Mouse (Mus musculus) midbrain, embryonic 13.5 days (tissue): Measurements from ENCODE around the gene Mthfs. TPM values are rescaled to one million over a fixed set of nuclear protein-coding genes. Genes with fewer than 3 reads are reported as not detected.

ENCODE experiments used
- ATAC-seq: fragments of 200-750 bp; cut with Nextera tagmentation; 2 replicates; pipeline ENCODE4 v1.8.0; 2017; ENCODE audit warnings: mild to moderate bottlenecking, moderate TSS enrichment, moderate library complexity
- H3K27ac ChIP-seq: fragments of 300-500 bp; sonication (generic); 2 replicates; pipeline ENCODE4 v1.5.1; 2015; ENCODE audit warnings: inconsistent platforms, mild to moderate bottlenecking, moderate library complexity
- H3K27me3 ChIP-seq: fragments of 300-500 bp; sonication (generic); 2 replicates; pipeline ENCODE4 v1.6.1; 2015; ENCODE audit warnings: mild to moderate bottlenecking, inconsistent platforms
- H3K36me3 ChIP-seq: fragments of 300-500 bp; sonication (generic); 2 replicates; pipeline ENCODE4 v1.6.1; 2015; ENCODE audit warnings: mild to moderate bottlenecking, inconsistent platforms
- H3K4me1 ChIP-seq: fragments of 300-500 bp; sonication (generic); replicated peaks from 2 replicates; pipeline ENCODE4 v1.6.1; 2015; ENCODE audit warnings: inconsistent platforms
- H3K4me2 ChIP-seq: fragments of 300-500 bp; sonication (generic); replicated peaks from 2 replicates; pipeline ENCODE4 v1.6.1; 2015; ENCODE audit warnings: moderate library complexity, mild to moderate bottlenecking, inconsistent platforms
- H3K4me3 ChIP-seq: fragments of 300-500 bp; sonication (generic); replicated peaks from 2 replicates; pipeline ENCODE4 v1.5.1; 2015; ENCODE audit warnings: mild to moderate bottlenecking, inconsistent platforms
- H3K9ac ChIP-seq: fragments of 300-500 bp; sonication (generic); replicated peaks from 2 replicates; pipeline ENCODE4 v1.6.1; 2015; ENCODE audit warnings: mild to moderate bottlenecking, inconsistent platforms
- H3K9me3 ChIP-seq: fragments of 300-500 bp; sonication (generic); 2 replicates; pipeline ENCODE4 v1.6.1; 2016; ENCODE audit warnings: mild to moderate bottlenecking, inconsistent platforms
- WGBS: fragments of 180-500 bp; shearing (Covaris S2); methylation state at CpG from one replicate; pipeline ENCODE4 v1.1.7; 2015; 5-methylcytosine and 5-hydroxymethylcytosine counted together
- polyA plus RNA-seq: library from polyadenylated mRNA; unstranded; fragments of >200 nt; fragmentation: Nextera tagmentation; extraction: Ambion mirVana; gene quantifications from 2 replicates; pipeline ENCODE4 v1.2.1, GENCODE M21; 2015

Mthfs gene
- polyA plus RNA-seq, 1 experiment from 2014 or later: 11.3 TPM

DNA sequence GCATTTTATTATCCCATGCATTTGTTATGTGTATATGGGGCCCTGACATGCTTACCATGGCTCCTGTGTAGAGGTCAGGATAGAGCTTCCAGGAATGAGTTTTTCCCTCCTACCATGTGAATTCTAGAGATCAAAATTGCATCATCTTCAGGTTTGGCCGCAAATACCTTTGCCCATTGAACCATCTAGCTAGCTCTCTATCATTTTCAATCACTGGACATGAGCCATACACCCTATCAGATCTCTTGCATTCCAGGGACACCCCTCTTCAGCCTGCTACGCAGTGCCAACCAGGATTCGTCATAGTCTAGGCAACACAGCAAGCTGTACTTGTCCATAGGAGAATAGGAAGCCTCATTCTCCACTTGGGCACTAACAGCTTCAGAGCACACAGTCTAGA is 53.5 kb downstream of the Mthfs start:
- Histone ChIP-seq H3K9me3 (no peaks in the 10 kb centered on the region), H3K9ac (no peak overlapping the region), H3K4me2 (no peak overlapping the region), H3K36me3 (no peaks in the 10 kb centered on the region), H3K27ac (no peak overlapping the region), H3K4me3 (no peak overlapping the region), H3K4me1 (no peaks in the 10 kb centered on the region), H3K27me3 (no peaks in the 10 kb centered on the region)
- WGBS: 96% methylated on average over 3 of the region's 3 CpGs
- no peak for ATAC-seq

GRCm38 (mm10) chr9:89264571-89264970 is 54.1 kb downstream of the Mthfs start:
- Histone ChIP-seq H3K27me3 (no peaks in the 10 kb centered on the region), H3K9ac (no peak overlapping the region), H3K4me3 (no peak overlapping the region), H3K9me3 (no peaks in the 10 kb centered on the region), H3K36me3 (no peaks in the 10 kb centered on the region), H3K4me1 (no peaks in the 10 kb centered on the region), H3K27ac (no peak overlapping the region), H3K4me2 (no peak overlapping the region)
- no peak for ATAC-seq
- WGBS: 95% methylated on average over 1 of the region's 1 CpGs

DNA sequence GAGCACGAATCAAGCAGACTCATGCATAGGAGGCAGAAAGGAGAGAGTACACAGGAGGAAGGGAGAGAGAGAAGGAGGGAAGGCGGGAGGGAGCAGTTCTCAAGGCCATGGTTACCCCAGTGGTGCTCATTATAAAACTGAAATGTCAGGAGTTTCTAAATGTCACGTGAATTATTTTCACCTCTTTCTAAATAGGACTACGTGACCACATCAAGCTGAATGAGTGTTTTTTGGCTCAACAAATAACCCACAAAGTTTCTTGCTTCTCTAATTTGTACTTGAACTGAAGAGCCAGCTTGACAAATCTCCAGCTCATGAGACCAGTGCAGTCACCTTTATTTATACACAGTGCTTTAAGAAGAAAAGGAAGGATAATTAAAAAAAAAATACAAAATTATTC is 56.6 kb downstream of the Mthfs start:
- Histone ChIP-seq H3K27ac (no peak overlapping the region), H3K9ac (no peak overlapping the region), H3K36me3 (no peaks in the 10 kb centered on the region), H3K4me2 (no peak overlapping the region), H3K9me3 (no peaks in the 10 kb centered on the region), H3K4me1 (no peaks in the 10 kb centered on the region), H3K27me3 (no peaks in the 10 kb centered on the region), H3K4me3 (no peak overlapping the region)
- WGBS: 83% methylated on average over 4 of the region's 4 CpGs
- no peak for ATAC-seq

DNA sequence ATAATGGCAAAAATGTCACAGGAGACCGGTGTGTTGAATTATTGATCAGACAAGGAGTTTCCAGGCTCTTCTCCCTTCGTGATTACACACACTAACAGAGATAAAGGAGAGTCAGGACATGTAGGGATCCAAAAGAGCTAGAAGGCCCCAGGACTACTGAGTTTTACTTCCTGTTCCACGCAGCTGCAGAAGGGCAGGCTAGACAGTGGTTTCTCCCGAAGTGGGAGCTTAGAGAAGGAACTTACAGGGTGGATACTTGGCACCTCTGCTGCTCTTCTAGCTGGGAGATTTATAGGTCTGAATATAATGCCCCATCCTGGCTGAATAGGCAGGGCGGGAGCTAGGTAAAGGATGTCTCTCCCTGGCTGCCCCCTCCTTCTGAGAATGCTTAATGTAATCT is 57.1 kb downstream of the Mthfs start:
- Histone ChIP-seq H3K36me3 (no peaks in the 10 kb centered on the region), H3K27ac (no peak overlapping the region), H3K4me2 (no peak overlapping the region), H3K9ac (no peak overlapping the region), H3K4me1 (no peaks in the 10 kb centered on the region), H3K27me3 (no peaks in the 10 kb centered on the region), H3K4me3 (no peak overlapping the region), H3K9me3 (no peaks in the 10 kb centered on the region)
- WGBS: 63% methylated on average over 5 of the region's 5 CpGs
- no peak for ATAC-seq

- Histone ChIP-seq H3K4me1 (no peaks in the 10 kb centered on the region), H3K27ac (no peak overlapping the region), H3K36me3 (no peaks in the 10 kb centered on the region), H3K9ac (no peak overlapping the region), H3K9me3 (no peaks in the 10 kb centered on the region), H3K4me3 (no peak overlapping the region), H3K27me3 (no peaks in the 10 kb centered on the region), H3K4me2 (no peak overlapping the region)
- no peak for ATAC-seq
- 89% methylated on average over 2 of the region's 2 CpGs for WGBS
Observed at GRCm38 (mm10) chr9:89270376-89270775, 59.9 kb downstream of the Mthfs start.

- WGBS: 82% methylated on average over 7 of the region's 7 CpGs
- Histone ChIP-seq H3K4me2 (no peak overlapping the region), H3K36me3 (no peaks in the 10 kb centered on the region), H3K9me3 (no peaks in the 10 kb centered on the region), H3K27me3 (no peaks in the 10 kb centered on the region), H3K4me1 (no peaks in the 10 kb centered on the region), H3K4me3 (no peak overlapping the region), H3K27ac (no peak overlapping the region), H3K9ac (no peak overlapping the region)
- ATAC-seq: no peak
Observed at GRCm38 (mm10) chr9:89273766-89274165, 63.3 kb downstream of the Mthfs start.

- no peak for ATAC-seq
- WGBS: 95% methylated on average over 8 of the region's 8 CpGs
Observed at GRCm38 (mm10) chr9:89278207-89278606, 67.7 kb downstream of the Mthfs start.

GRCm38 (mm10) chr9:89282374-89283068 is 72.0 kb downstream of the Mthfs start:
- no peak for ATAC-seq
- no peak overlapping the region for H3K4me2 ChIP-seq
- no peak overlapping the region for H3K9ac ChIP-seq
- H3K4me3 ChIP-seq: no peak overlapping the region
- no peaks in the 10 kb centered on the region for H3K4me1 ChIP-seq
- no peaks in the 10 kb centered on the region for H3K27me3 ChIP-seq
- no peak overlapping the region for H3K27ac ChIP-seq
- H3K36me3 ChIP-seq: no peaks in the 10 kb centered on the region
- H3K9me3 ChIP-seq: no peaks in the 10 kb centered on the region
- 86% methylated on average over 2 of the region's 2 CpGs for WGBS

More at GRCm38 (mm10) chr9:89278207-89278606, 67.7 kb downstream of the Mthfs start:
- no peaks in the 10 kb centered on the region for H3K4me1 ChIP-seq
- H3K9me3 ChIP-seq: no peaks in the 10 kb centered on the region
- no peak overlapping the region for H3K4me2 ChIP-seq
- no peak overlapping the region for H3K9ac ChIP-seq
- no peak overlapping the region for H3K4me3 ChIP-seq
- H3K27me3 ChIP-seq: no peaks in the 10 kb centered on the region
- no peaks in the 10 kb centered on the region for H3K36me3 ChIP-seq
- no peak overlapping the region for H3K27ac ChIP-seq

DNA sequence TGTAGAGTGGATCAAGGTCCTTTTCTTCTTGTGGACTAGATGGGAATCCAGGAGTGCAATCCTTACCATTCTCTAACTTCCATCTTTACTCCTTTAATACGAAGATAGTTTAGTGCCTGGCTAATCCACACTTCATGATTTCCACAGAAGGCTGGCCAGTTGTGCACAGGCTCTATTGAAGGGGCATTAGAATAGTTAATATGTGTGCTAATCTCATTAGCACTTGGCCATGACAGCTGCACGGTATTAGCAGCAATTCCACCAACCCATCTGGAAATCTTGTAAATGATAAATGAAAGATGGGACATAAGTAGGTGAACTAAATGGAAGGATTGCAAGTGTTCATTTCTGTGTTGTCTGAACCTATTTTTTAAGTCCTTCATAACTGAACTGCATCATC is 77.6 kb downstream of the Mthfs start:
- no peak overlapping the region for H3K9ac ChIP-seq
- no peak overlapping the region for H3K4me2 ChIP-seq
- WGBS: 36% methylated on average over 2 of the region's 2 CpGs
- no peak overlapping the region for H3K27ac ChIP-seq
- H3K9me3 ChIP-seq: no peaks in the 10 kb centered on the region
- H3K27me3 ChIP-seq: no peaks in the 10 kb centered on the region
- H3K4me3 ChIP-seq: no peak overlapping the region
- no peak for ATAC-seq
- no peaks in the 10 kb centered on the region for H3K36me3 ChIP-seq
- 0 out of 2 replicates have a peak, but pooled peaks cover 7% of the 10 kb centered on the region for H3K4me1 ChIP-seq

GRCm38 (mm10) chr9:89293364-89293763 is 82.9 kb downstream of the Mthfs start:
- Histone ChIP-seq H3K4me3 (no peak overlapping the region), H3K4me1 (no peaks in the 10 kb centered on the region), H3K4me2 (no peak overlapping the region), H3K9me3 (no peaks in the 10 kb centered on the region), H3K27ac (no peak overlapping the region), H3K27me3 (no peaks in the 10 kb centered on the region), H3K36me3 (no peaks in the 10 kb centered on the region), H3K9ac (no peak overlapping the region)
- no peak for ATAC-seq
- WGBS: 92% methylated on average over 3 of the region's 3 CpGs

- Histone ChIP-seq H3K9ac (no peak overlapping the region), H3K36me3 (no peaks in the 10 kb centered on the region)
- 72% methylated on average over 3 of the region's 3 CpGs for WGBS
Observed at GRCm38 (mm10) chr9:89294121-89294520, 83.6 kb downstream of the Mthfs start.

DNA sequence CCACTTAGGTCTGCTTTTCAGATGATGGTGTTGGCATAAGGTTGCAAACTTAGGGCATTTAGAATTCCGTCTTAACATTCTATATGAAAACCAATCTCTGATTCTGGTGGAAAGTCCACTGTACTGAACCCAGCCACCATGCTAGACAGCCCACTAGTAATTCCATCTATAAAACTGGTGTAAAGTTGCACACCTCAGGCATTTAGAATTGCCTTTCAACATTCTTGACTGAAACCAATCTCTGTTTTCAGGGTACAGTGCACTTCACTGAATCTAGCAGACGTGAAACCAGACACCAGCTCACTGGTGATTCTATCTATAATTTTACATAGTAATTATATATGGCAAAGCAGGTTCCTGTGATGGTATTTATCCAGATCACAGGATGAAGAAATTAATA is 95.2 kb downstream of the Mthfs start:
- Histone ChIP-seq H3K4me3 (no peak overlapping the region), H3K27ac (no peak overlapping the region), H3K4me2 (no peak overlapping the region), H3K36me3 (no peaks in the 10 kb centered on the region), H3K4me1 (no peaks in the 10 kb centered on the region), H3K9ac (no peak overlapping the region), H3K27me3 (no peaks in the 10 kb centered on the region), H3K9me3 (no peaks in the 10 kb centered on the region)
- 87% methylated on average over 2 of the region's 2 CpGs for WGBS
- no peak for ATAC-seq

More at GRCm38 (mm10) chr9:89294121-89294520, 83.6 kb downstream of the Mthfs start:
- Histone ChIP-seq H3K27me3 (no peaks in the 10 kb centered on the region), H3K4me3 (no peak overlapping the region), H3K9me3 (no peaks in the 10 kb centered on the region), H3K27ac (no peak overlapping the region), H3K4me2 (no peak overlapping the region), H3K4me1 (no peaks in the 10 kb centered on the region)
- ATAC-seq: no peak
